Mouse (Mus musculus) CH12.LX (cell line): ENCODE results near the gene Hint3.

Experiments used
- ELF1 ChIP-seq: IDR thresholded peaks from 2 replicates; pipeline ENCODE4 v1.6.1; 2014; ENCODE audit warnings: low read depth, mild to moderate bottlenecking, inconsistent platforms, low read length, improper control_type of control experiment
- POLR2A ChIP-seq: IDR thresholded peaks from 2 replicates; pipeline ENCODE4 v1.6.1; 2011; ENCODE audit warnings: low read depth, mild to moderate bottlenecking, improper control_type of control experiment, low read length

DNA sequence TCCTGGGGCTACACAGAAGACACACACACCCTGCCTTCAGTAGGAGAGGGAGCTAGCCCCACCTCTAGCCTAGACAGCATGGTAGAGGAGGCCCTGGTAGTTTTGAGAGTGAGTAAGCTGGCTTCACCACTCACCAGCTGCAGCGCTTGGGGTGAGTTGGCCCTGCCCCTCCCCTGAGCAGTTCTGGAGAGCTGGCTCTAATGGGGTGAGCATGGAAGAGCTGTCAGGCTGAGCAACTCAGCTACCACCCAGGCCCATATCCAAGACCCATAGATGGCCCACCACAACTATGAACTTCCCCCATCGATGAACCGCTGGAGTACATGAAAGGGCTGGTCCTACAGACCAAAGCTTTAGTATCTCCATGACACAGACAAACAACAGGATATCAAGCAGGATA, 64.8 kb downstream of the Hint3 start:
- TF ChIP-seq POLR2A (no peak), ELF1 (no peak)
